Mouse (Mus musculus): ENCODE results near the gene Dgkz. TPM values are rescaled to one million over a fixed set of nuclear protein-coding genes. Genes with fewer than 3 reads are reported as not detected.

The Dgkz gene
- total and polyA plus RNA-seq, 3 experiments, result 37.8 to 108 (median 57.6) TPM

DNA sequence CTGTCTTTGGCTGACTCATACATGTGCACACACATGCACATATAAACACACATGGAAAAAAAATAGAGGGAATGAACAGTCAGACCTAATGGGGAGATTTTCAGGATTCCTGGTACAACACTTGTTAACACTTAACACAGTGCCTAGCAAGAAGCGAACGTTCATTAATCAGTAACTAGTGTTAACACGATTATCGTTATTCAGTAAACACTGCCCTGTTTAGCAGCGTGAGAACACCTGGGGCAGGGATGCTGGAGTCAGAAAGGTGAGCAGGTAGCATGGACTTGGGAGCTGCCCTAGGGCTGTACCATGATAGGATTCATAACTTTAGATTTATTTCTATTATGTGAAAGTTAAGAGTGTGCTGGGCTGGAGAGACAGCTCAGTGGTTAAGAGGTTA is 20.3 kb upstream of the Dgkz start:
- no peak for DNase-seq

DNA sequence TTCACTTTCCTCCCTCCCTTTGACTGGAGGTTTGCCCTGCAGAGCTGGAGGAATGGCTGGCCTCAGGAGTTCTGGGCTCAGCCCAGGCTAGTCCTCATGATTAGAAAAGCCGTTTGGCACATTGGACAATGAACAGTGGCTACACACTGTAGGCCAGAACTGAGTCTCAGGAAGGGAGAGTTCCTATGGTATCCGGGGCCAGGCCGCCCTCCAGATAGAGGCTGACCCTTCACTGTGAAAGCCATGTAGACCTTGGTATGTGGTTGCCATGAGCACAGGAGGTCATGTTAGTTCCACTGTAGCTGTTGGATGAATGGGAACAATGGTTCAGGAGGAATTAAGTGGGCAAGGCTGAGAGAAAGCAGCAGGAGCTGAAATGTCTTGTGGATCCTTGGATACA is 17.7 kb upstream of the Dgkz start:
- DNase-seq, result no peak

DNA sequence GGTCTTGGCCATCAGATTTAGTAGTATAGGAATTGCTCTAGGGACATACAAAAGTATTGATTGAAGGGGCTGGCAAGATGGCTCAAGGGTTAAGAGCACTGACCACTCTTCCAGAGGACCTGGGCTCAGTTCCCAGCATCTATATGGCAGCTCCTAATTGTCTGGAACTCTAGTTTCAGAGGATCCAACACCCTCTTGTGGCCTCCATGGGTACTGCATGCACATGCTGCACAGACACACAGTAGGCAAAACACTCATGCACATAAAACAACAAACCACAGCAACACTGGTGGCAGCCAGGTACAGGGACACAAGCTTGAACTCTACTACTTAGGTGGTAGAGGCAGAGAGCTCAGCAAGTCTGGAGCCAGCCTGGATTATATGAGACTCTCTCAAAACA is 14.1 kb upstream of the Dgkz start:
- no peak for DNase-seq

DNA sequence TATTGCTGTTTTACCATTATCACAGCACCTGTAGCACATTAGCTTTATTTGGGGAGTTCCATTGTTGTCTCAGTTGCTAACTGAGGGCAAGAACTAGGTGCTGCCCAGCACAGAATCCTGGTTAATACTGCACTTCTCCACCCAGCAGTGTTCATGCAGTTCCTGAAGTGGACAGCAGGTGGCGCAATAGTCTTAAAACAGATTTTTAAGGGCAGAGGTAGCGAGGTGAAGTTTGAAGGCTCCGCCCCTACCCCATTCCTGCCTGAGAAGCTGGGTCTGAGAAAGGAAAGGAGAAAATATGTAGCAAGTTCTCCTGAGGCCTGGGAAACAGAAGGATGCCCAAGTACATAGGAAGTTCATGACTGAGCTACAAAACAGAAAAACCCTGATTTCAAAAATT is 11.9 kb upstream of the Dgkz start:
- DNase-seq, result peak; percentile 76

DNA sequence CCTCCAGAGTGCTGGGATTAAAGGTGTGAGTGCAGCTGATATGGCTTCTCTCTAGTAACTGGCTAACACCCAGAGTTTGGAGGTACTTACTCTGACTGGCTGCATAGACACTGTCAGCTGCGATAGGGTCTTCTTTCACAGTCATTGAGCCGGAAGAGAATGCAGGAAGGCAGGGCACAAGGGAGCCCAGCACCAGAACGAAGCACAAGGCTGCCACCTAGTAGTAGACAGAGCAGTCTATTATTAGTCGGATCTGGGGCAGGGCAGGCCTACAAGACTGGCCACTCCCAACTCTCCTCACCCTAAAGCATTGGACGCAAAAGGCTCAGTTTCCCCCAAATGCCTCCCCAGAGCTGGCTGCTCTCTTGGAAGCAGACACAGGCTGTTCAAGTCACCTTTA is 10.4 kb upstream of the Dgkz start:
- DNase-seq, result no peak

DNA sequence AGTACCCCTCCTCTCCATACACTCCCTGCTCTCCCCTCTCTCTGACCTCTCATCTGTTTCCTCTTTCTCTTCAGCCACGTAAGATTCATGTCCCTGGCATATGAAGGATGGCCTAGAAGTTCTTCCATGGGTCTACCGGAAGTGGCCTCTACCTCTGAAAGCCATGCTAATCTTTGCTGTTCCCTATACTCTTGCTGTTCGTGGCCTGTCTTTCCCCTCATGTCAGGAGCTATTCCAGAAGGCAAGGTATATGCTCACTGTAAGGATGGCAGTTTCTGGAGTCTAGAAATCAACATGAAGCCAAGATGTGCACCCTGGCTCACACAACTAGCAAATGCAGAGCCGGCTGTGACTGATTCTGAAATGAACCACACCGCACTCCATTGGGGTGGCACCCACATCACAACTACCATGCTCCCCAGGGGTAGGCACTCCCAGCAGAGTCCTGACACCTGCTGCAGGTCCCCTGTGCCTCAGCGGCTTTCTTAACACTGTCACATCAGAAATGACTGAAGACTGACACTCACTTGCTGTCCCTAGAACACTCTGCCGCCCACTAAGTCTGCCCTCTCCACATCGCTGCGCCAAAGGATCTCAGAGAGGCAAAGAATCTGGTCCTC is 9.4 kb upstream of the Dgkz start:
- DNase-seq, result no peak

DNA sequence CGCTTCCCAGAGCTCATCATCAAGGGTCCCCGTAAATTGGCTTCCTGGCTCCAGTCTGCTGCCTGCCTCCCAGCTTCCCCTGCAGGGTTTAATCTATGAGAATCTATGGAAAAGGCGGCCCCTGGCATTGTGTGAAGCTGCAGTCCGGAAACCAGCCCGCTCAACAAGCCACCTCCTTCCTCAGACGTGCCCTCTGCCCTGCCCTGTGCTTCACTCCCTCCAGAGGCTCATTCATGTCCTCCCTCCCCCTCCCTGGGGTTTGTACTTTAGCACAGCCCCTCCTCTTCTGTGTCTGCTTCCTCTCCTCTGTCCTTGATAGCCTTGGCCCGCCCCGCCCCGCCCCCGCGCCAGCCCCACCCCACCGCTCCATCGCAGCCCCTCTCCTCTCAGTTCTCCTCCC is 8.8 kb upstream of the Dgkz start:
- peak; percentile 87 for DNase-seq

DNA sequence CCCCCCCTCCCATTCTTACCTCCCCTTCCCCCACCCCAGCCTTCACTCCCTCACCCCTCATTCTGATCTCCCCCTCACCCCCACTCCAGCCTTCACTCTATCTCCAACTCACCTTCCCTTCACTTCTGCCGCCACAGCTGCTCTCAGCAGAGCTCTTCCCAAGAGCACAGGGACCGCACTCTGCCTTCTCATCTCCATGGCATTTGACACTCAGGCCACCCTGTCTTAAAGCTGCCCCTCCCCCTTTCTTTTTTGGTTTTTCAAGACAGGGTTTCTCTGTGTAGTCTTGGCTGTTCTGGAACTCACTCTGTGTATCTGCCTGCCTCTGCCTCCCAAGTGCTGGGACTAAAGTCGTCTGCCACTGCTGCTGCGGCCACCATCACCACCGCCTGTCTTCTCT is 5.2 kb upstream of the Dgkz start:
- DNase-seq, result no peak

DNA sequence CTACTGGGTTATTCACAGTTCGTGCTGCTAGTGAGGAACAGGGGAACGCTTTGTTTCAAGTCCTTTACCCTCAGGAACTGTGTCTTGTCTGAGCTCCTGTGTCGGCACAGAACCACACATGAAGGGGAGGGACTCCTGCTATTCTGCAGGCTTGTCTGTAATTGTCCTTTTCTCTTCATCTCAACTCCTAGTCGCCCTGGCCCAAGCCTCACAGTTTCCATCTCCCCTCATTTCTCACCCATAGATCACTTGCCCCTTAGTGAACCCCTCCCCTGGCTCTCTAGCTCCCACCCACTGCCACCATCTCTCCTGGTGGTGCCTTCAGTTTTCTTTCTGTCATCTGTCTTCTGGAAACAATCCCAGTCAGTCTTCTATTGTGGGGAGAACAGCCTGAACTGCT is 4.6 kb upstream of the Dgkz start:
- no peak for DNase-seq

DNA sequence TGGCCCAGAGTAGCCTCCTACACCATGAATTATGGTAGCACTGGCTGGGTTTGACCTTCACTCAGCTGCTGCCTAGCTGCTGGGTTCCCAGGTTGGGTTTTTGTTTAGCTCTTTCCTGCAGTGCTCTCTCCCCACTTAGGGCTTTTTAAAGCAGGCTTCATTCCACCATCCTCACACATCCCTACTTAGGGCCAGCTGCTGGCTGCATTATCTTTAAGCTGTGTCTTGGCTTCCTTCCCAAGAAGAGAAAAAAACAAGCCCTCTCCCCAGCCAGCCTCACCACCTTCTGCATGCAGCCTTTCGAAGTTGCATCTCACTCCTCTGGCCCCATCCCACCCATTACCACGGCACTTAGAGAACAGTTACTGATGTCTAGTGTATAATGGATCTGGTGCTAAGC is 2.9 kb upstream of the Dgkz start:
- DNase-seq, result no peak

DNA sequence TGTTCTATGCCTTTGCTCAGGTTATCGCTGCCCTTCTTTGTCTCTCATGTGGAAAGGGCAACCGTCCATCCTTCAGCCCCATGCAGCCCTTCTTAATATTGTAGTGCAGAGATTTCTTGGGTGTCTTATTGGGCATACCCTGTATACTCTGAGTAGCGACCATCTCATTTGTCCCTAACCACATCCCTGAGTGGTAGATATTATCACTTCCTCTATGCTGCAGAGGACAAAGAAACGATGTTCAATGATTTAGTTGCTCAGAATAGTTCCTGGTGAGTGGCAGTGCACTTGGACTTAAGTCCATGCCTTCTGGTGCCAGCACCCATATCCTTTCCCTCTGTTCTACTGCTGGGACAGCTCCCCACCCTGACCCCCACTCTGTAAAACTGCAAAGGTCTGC is 2.3 kb upstream of the Dgkz start:
- no peak for DNase-seq

DNA sequence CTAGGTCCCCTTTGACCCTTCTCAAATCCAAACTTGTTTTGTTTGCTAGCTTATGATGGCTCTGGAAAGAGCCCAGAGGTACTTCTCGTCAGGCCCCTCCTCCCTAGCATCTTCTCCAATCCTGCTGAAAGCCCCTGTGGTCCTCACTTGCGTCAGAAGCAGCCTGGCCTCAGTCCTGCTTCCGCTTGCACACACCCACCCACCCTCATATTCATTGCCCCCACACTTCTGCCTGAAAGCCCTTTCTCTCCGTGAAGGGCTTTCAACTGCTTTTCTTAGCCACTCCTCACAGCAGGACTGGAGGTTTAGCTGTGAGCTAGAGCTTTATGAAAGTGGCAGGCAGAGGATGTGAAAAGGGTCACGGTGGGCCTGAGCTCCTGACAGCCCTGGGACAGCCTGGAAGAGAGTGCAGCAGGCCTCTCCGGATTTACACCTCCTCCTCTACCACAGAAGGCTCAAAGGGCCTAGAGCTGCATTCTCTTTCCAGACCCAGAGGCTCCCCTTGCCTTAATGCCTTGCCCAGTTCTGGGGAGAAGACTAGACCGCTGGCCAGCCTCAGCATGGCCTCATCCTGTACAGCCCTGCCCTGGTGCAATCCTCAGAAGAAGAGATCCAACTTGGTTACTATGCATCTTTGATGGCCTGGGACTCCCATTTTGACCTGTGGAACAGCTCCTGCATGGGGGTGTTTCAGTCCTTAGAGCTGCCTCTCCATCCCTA is 2.1 kb downstream of the Dgkz start:
- no peak for DNase-seq

DNA sequence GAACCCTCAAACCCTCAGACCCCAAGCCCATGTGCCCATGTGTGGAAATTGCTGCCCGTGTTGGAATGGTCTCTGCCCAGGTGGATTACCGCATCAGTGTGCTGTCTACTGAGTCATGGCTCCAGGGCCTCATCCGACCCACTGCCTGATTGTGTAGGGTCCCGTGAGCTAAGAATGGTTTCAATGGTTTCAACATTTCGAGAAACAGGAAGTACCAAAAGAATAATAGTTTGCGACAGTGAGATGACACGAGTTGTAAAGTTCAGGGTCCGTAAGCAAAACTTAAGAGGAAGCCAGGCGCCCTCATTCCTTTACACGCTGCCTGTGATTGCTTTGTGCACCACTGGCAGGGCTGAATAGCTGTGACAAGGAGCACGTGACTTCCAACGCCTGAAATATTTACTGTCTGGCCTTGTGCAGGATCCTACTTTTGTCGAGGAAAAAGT is 3.5 kb downstream of the Dgkz start:
- peak; percentile 40 for DNase-seq

DNA sequence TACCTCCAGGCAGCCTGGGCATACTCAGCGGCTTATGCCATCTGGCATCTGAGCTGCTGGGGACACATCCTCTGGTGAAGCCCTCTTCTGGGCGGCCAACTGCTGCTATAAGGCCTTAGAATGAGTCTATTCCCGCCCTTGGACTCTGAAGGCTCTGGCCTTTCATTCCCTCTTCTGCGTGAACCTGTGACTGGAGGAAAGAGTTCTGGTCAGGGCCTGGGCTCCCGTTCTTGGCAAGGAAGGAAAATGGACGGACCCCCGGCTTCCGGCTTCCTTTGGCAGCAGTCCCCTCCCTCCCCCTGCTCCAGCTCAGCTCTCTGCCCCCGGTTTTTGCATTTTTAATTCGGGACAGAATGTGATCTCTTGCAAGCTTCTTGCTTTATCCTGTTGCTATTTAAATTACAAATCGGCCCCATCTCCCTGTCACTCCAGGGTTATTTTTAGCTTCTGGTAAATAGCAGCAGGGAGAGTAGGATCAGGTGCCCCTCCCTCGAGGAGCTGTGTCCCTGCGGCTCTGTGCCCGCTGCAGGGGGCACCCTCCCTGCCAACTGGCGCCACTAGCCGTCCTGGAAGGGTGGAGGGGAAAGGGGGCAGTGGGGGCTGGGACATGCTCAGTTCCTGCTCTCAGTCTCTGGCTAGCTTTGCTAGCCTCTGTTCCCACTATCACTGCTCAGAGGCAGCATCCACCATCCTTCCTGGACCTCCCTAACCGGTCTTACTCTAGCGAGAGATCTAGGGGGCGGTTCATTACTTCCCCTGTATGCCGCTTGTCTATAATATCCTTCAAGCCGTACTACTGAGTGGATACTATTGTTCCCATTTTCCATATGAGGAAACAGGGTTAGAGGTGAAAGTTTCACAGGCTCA is 4.2 kb downstream of the Dgkz start:
- peak; percentile 36 for DNase-seq

DNA sequence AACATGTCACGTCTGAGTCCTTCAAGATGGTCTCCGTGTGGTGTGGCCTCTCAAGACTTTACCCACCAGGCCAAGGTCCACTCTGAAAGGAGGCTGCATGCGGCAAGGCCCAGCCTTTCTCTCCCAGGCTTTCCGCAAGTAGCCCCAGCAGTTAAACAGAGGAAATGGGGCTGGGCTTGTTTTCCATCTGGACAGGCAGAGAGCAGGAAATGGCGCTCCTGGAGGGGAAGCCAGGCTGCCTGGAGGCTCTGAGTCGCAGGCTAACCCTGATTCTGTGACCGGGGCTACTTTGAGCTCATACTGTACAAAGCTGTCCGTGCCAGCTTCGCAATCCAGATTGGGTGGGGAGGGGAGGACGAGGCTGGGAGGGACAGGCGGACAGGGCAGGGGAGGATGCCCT is 7.7 kb downstream of the Dgkz start:
- peak; percentile 39 for DNase-seq

DNA sequence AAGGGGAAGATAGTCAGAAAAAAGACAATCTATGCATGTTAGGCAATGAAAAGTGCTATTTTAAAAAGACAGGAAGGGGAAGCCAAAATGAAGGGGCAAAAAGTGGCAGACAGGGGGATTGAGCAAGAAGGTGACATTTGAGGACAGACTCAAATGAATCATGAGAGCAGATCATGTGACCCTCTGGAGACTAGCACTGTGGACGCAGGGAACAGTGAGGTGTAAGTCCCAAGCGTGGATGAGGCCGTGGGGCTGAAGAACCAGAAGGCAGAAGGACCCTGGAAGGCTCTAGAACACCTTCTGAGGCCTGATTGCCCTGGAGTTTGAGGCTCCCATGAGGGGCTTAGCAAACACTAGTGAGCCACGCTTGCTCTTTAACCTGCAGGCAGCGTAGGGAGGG is 9.3 kb downstream of the Dgkz start:
- DNase-seq, result peak; percentile 44

DNA sequence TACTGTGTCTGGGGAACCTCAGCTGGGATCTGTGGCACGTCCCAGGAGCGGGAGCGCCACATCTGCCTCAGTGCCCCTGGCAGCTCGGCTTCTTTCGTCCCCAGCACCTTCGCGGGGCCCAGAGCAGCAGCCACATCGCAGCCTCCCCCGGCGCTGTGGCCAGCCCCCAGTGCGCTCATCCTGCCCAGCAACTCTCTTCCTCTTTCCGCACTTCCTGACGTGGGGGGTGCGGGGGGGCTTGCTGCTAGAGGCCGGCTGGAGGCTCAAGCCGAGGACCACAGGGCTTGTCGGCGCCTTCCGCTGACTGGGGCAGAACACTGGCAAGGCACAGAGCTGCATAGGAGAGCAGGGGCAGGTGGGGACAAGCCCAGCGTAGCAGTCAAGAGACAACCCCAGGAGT is 10.2 kb downstream of the Dgkz start:
- DNase-seq, result peak; percentile 75

DNA sequence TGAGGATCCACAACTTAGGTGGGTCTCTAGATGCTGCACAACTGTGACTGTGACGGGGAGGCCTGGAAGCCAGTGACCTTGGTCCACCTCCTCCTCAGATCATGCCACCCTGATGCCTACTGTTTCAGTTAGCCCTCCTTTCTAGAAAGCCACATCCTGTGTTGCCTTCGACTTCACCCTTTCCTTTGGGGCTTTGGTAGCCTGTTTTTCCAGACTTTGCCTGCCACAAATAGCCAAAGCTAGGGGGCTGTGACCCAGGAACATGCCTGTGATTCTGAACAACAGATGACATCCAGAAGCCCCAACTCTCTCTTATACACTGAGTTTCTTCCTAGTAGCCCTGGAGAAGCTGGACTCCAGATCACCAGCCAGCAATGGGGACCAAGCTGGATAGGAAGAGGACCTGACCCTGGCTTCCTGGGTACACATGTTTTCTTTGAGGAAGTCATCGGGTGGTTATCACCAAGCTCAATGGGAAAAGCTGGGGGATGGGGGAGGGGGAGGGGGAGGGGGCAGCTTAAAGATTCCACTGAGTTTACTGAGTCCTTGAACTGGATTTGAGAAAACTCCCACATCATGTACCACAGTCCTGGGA is 11.0 kb downstream of the Dgkz start:
- no peak for DNase-seq

DNA sequence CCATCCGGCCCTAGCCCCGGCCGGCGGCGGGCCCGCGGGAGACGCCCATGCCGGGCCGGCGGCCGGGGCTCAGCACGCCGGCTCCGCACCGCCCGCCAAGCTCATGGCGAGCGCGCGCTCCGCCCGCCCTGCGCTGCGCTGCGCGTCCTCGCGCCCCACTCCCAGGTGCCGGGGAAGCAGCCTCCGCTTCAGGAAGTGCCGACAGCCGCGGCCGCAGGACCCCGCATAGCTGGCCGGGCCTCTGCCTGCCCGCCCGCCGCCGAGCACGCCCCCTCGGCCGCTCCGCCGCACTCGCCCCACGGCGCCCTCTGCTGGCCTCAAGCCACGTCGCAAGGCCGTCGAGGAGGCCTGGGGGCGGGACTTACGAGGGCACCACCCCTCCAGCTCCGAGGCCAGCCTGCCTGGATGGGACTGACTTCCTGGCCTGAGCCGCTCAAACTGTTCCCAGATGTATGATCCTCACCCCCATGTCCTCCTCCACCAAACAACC is 12.2 kb downstream of the Dgkz start:
- peak; percentile 98 for DNase-seq

DNA sequence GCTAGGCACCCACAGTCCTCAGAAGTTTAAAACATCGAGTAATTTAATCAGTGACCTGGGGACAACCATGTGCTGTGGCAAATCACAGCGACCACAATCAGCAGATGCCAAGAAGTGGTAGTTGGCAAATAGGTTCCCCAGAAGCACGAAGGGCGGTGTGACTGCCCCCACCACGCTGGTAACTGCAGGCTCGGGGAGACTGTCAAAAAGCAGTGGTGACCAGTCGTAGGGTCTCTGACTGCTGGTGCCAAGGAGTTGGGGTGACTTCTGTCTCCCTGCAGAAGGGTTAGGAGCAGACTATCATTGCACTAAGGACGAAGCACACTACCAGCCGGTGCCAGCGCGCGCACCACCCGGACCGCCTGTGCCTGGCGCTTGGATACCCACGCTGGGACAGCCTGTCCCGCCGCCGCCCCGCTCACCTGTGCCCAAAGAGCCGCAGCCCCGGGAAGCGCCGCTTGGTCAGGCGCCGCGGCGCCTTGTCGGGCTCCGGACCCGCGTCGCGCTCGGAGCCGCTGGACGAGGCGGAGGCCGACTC is 12.7 kb downstream of the Dgkz start:
- peak; percentile 63 for DNase-seq

DNA sequence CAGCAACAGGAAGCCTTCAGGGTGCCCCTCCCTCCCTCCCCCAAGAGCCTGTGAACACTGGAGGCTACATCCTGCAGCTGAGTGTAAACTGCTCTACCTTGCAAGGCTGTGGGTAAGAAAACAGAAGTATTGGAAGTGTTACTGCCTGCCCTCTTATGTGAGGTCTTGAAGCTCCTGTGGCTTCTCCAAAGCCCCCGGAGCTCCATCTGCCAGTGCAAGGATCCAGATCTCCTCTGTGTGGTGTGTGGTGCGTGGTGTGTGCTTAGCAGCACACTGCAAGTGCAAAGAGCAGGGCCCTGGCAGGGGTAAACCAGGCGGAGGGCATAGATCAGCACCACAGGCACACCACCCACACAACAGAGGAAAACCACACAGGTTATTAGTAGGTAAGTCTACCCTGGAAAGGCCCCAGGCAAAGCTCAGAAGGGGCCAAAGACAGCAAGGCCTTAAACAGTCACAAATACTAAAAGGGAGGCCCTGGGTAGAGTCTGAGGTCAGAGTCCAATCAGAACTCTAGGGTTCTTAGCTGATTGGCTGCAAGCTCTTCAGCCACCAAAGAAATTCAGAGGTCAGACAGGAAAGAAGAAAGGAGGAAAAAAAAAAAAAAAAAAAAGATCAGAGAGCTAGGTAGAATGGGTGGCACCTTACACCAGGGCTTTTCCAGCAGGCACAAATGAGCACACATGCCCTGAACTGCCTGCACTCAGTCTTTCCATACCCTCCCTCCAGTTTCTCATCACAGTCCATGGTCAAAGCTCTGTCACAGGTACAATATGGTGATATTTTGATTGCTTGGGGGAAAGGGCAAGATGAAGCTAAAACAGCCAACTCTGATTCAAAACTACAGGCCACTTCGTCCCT is 13.5 kb downstream of the Dgkz start:
- no peak for DNase-seq

Measured in adrenal gland, adult 2 months (tissue).